Mouse (Mus musculus): Measurements from ENCODE around the gene P4htm. TPM values are rescaled to one million over a fixed set of nuclear protein-coding genes. Genes with fewer than 3 reads are reported as not detected.

The P4htm gene
- 18.9 and 21.2 TPM in 2 replicates for polyA plus RNA-seq (2016; fragmentation: Nextera tagmentation; extraction: Ambion mirVana)

- H3K4me2 ChIP-seq = peak within 1 kb of the TSS; percentile 90
- peak within 1 kb of the TSS; percentile 86 for H3K9ac ChIP-seq
- no peaks in the 10 kb centered on the region for H3K9me3 ChIP-seq (replicated peaks)
- no peaks in the 10 kb centered on the region for H3K27me3 ChIP-seq (replicated peaks)
- ATAC-seq (ENCODE audit: insufficient number of reproducible peaks, low FRiP score) = peak; percentile 71
- H3K4me3 ChIP-seq = peak within 1 kb of the TSS; percentile 88
- H3K4me1 ChIP-seq (replicated peaks) = peaks cover 29% of the 10 kb centered on the region
- WGBS = 2% methylated on average over 69 of the region's 69 CpGs
- H3K36me3 ChIP-seq = peaks cover 9% of the 10 kb centered on the region
- peak within 1 kb of the TSS; percentile 64 for H3K27ac ChIP-seq (ENCODE audit: poor library complexity, severe bottlenecking)
These were observed at the start of gene P4htm for GRCm38 (mm10) chr9:108596998-108597764. Gene P4htm, minus strand, starts transcription at chr9:108597667.

- no peak overlapping the region for H3K4me2 ChIP-seq
- no peaks in the 10 kb centered on the region for H3K4me1 ChIP-seq (replicated peaks)
- no peaks in the 10 kb centered on the region for H3K27me3 ChIP-seq (replicated peaks)
- no peak overlapping the region for H3K27ac ChIP-seq (ENCODE audit: poor library complexity, severe bottlenecking)
- no peaks in the 10 kb centered on the region for H3K9me3 ChIP-seq (replicated peaks)
- H3K4me3 ChIP-seq = no peak overlapping the region
- H3K9ac ChIP-seq = no peak overlapping the region
- H3K36me3 ChIP-seq = peaks cover 36% of the 10 kb centered on the region
- ATAC-seq (ENCODE audit: insufficient number of reproducible peaks, low FRiP score) = no peak
- WGBS = 92% methylated on average over 2 of the region's 2 CpGs
These were observed 42.4 kb upstream of the P4htm start for GRCm38 (mm10) chr9:108639825-108640224.

GRCm38 (mm10) chr9:108635415-108635814, 37.9 kb upstream of the P4htm start:
- H3K4me1 ChIP-seq (replicated peaks) = peaks cover 15% of the 10 kb centered on the region
- ATAC-seq (ENCODE audit: insufficient number of reproducible peaks, low FRiP score) = no peak
- no peak overlapping the region for H3K4me3 ChIP-seq
- WGBS = 72% methylated on average over 2 of the region's 2 CpGs
- no peaks in the 10 kb centered on the region for H3K9me3 ChIP-seq (replicated peaks)
- H3K27me3 ChIP-seq (replicated peaks) = no peaks in the 10 kb centered on the region
- H3K4me2 ChIP-seq = no peak overlapping the region
- peaks cover 22% of the 10 kb centered on the region for H3K36me3 ChIP-seq
- H3K9ac ChIP-seq = no peak overlapping the region
- no peak overlapping the region for H3K27ac ChIP-seq (ENCODE audit: poor library complexity, severe bottlenecking)

- Histone ChIP-seq H3K27ac (ENCODE audit: poor library complexity, severe bottlenecking) (no peak overlapping the region), H3K4me1 (replicated peaks) (peaks cover 15% of the 10 kb centered on the region), H3K9ac (no peak overlapping the region), H3K4me2 (no peak overlapping the region), H3K9me3 (replicated peaks) (no peaks in the 10 kb centered on the region), H3K36me3 (peaks cover 24% of the 10 kb centered on the region), H3K27me3 (replicated peaks) (no peaks in the 10 kb centered on the region), H3K4me3 (no peak overlapping the region)
- 77% methylated on average over 2 of the region's 2 CpGs for WGBS
- ATAC-seq (ENCODE audit: insufficient number of reproducible peaks, low FRiP score) = no peak
These were observed 36.4 kb upstream of the P4htm start for GRCm38 (mm10) chr9:108633846-108634245.

GRCm38 (mm10) chr9:108632375-108632774, 34.9 kb upstream of the P4htm start:
- H3K9me3 ChIP-seq (replicated peaks) = no peaks in the 10 kb centered on the region
- peaks cover 24% of the 10 kb centered on the region for H3K36me3 ChIP-seq
- H3K9ac ChIP-seq = no peak overlapping the region
- no peak for ATAC-seq (ENCODE audit: insufficient number of reproducible peaks, low FRiP score)
- H3K27ac ChIP-seq (ENCODE audit: poor library complexity, severe bottlenecking) = no peak overlapping the region; the same call in 1 of the 2 replicates
- no peak overlapping the region for H3K4me3 ChIP-seq
- no peaks in the 10 kb centered on the region for H3K27me3 ChIP-seq (replicated peaks)
- WGBS = 68% methylated on average over 5 of the region's 5 CpGs
- peaks cover 21% of the 10 kb centered on the region for H3K4me1 ChIP-seq (replicated peaks)
- no peak overlapping the region for H3K4me2 ChIP-seq

GRCm38 (mm10) chr9:108631631-108632256, 34.3 kb upstream of the P4htm start:
- H3K4me1 ChIP-seq (replicated peaks) = peaks cover 25% of the 10 kb centered on the region
- H3K4me3 ChIP-seq = no peak overlapping the region
- no peaks in the 10 kb centered on the region for H3K9me3 ChIP-seq (replicated peaks)
- no peak overlapping the region for H3K9ac ChIP-seq
- H3K27ac ChIP-seq (ENCODE audit: poor library complexity, severe bottlenecking) = no peak overlapping the region; the same call in 1 of the 2 replicates
- no peak overlapping the region for H3K4me2 ChIP-seq
- no peak for ATAC-seq (ENCODE audit: insufficient number of reproducible peaks, low FRiP score)
- H3K27me3 ChIP-seq (replicated peaks) = no peaks in the 10 kb centered on the region
- H3K36me3 ChIP-seq = peaks cover 24% of the 10 kb centered on the region
- 52% methylated on average over 5 of the region's 5 CpGs for WGBS

GRCm38 (mm10) chr9:108630683-108631082, 33.2 kb upstream of the P4htm start:
- H3K4me1 ChIP-seq (replicated peaks) = peaks cover 33% of the 10 kb centered on the region
- ATAC-seq (ENCODE audit: insufficient number of reproducible peaks, low FRiP score) = no peak
- H3K4me3 ChIP-seq = no peak overlapping the region
- no peak overlapping the region for H3K27ac ChIP-seq (ENCODE audit: poor library complexity, severe bottlenecking)
- H3K4me2 ChIP-seq = no peak overlapping the region
- H3K36me3 ChIP-seq = peaks cover 26% of the 10 kb centered on the region
- H3K9ac ChIP-seq = no peak overlapping the region
- H3K9me3 ChIP-seq (replicated peaks) = no peaks in the 10 kb centered on the region
- H3K27me3 ChIP-seq (replicated peaks) = no peaks in the 10 kb centered on the region
- 64% methylated on average over 1 of the region's 1 CpGs for WGBS

- no peak for ATAC-seq (ENCODE audit: insufficient number of reproducible peaks, low FRiP score)
These were observed 30.7 kb upstream of the P4htm start for GRCm38 (mm10) chr9:108628141-108628540.

GRCm38 (mm10) chr9:108626498-108626897, 29.0 kb upstream of the P4htm start:
- Histone ChIP-seq H3K9ac (no peak overlapping the region), H3K9me3 (replicated peaks) (no peaks in the 10 kb centered on the region), H3K4me2 (no peak overlapping the region), H3K36me3 (peaks cover 30% of the 10 kb centered on the region), H3K27me3 (replicated peaks) (no peaks in the 10 kb centered on the region), H3K4me1 (replicated peaks) (peaks cover 18% of the 10 kb centered on the region), H3K27ac (ENCODE audit: poor library complexity, severe bottlenecking) (peak overlapping the region; percentile 85), H3K4me3 (no peak overlapping the region)
- peak; percentile 87 for ATAC-seq (ENCODE audit: insufficient number of reproducible peaks, low FRiP score)
- WGBS = 41% methylated on average over 2 of the region's 2 CpGs

More at GRCm38 (mm10) chr9:108628141-108628540, 30.7 kb upstream of the P4htm start:
- H3K4me2 ChIP-seq = no peak overlapping the region
- H3K9me3 ChIP-seq (replicated peaks) = no peaks in the 10 kb centered on the region
- WGBS = 66% methylated on average over 4 of the region's 4 CpGs
- H3K9ac ChIP-seq = no peak overlapping the region
- H3K4me3 ChIP-seq = no peak overlapping the region
- H3K27ac ChIP-seq (ENCODE audit: poor library complexity, severe bottlenecking) = no peak overlapping the region
- H3K27me3 ChIP-seq (replicated peaks) = no peaks in the 10 kb centered on the region
- H3K36me3 ChIP-seq = peaks cover 29% of the 10 kb centered on the region
- peaks cover 33% of the 10 kb centered on the region for H3K4me1 ChIP-seq (replicated peaks)

- Histone ChIP-seq H3K36me3 (peaks cover 66% of the 10 kb centered on the region), H3K4me2 (no peak overlapping the region), H3K9me3 (replicated peaks) (no peaks in the 10 kb centered on the region), H3K4me3 (no peak overlapping the region), H3K4me1 (replicated peaks) (no peaks in the 10 kb centered on the region), H3K9ac (no peak overlapping the region), H3K27ac (ENCODE audit: poor library complexity, severe bottlenecking) (no peak overlapping the region), H3K27me3 (replicated peaks) (no peaks in the 10 kb centered on the region)
- no peak for ATAC-seq (ENCODE audit: insufficient number of reproducible peaks, low FRiP score)
- WGBS = 97% methylated on average over 1 of the region's 1 CpGs
These were observed 19.8 kb upstream of the P4htm start for GRCm38 (mm10) chr9:108617301-108617700.

- Histone ChIP-seq H3K27me3 (replicated peaks) (no peaks in the 10 kb centered on the region), H3K9ac (no peak overlapping the region), H3K36me3 (peaks cover 86% of the 10 kb centered on the region), H3K4me3 (no peak overlapping the region), H3K27ac (ENCODE audit: poor library complexity, severe bottlenecking) (no peak overlapping the region), H3K4me1 (replicated peaks) (peaks cover 8% of the 10 kb centered on the region), H3K9me3 (replicated peaks) (no peaks in the 10 kb centered on the region), H3K4me2 (no peak overlapping the region)
- 88% methylated on average over 10 of the region's 10 CpGs for WGBS
- ATAC-seq (ENCODE audit: insufficient number of reproducible peaks, low FRiP score) = no peak
These were observed 14.0 kb upstream of the P4htm start for GRCm38 (mm10) chr9:108611488-108611887.

All from heart, embryonic 12.5 days (tissue).